Comparison of ENCODE assay signal across 11 mouse cellular contexts in the genomic region with DNA sequence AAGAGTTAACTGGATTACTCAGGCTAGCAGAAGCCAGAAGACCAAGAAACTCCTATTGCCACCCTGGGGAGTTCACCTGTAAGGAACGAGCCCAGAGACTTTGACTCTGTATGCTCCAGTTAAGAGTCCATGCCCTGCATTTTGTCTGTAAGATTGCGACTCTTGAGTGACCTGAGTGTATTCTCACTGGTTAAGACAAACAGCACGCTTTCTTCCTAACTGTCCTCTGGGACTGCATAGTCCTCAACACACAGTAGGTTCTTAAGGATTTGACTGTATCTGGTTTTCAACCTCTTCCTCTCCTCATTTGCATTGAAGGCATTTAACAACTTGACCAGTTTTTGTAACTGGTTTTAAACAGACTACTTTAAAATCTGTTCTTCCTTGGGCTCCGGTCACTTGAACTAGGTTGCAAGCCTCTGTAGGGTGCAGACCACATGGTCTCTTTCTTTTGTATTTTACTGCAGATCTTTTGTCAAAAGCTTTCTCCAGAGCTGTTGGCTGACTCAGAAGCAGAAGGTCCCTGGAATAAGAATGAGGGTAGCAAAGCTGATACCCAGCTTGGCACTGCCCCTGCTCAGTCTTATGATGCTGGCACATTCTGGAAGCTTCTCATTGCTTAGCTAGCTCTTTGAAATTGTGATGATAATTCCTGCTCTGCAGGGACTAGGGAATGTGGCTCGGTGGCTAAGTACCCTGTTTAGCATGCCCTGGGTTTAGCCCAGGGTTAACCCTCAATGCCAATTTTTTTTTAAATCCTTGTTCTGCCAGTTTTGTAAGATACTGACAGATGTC. TPM values are rescaled to one million over a fixed set of nuclear protein-coding genes. Genes with fewer than 3 reads are reported as not detected.
DNase-seq lines count a peak whose midpoint lies in the region; ATAC-seq and TF ChIP-seq lines count a peak whose summit lies in the region.
"Had no signal": no experiment of that assay in that cellular context is flagged by ENCODE, and none has a peak within 500 bp of the region (broad histone marks: within the 10 kb centered on the region; RNA-seq: fewer than 3 reads in every experiment).

No protein-coding gene starts in this region.

- no peak overlapping the region for H3K9ac ChIP-seq in midbrain, embryonic 11.5 days (ENCODE audit: low read length)
- H3K9ac ChIP-seq in heart, embryonic 11.5 days (ENCODE audit: low read depth, low read length), result no peak overlapping the region
- H3K9ac ChIP-seq: limb, embryonic 15.5 days; neural tube, embryonic 12.5 days had no signal

- 69% methylated on average over 5 of the region's 5 CpGs for WGBS in midbrain, embryonic 11.5 days
- WGBS in midbrain, embryonic 10.5 days, result 66% methylated on average over 5 of the region's 5 CpGs
- 51% methylated on average over 5 of the region's 5 CpGs for WGBS in olfactory bulb, adult 2 months
- 76% methylated on average over 5 of the region's 5 CpGs for WGBS in heart, embryonic 11.5 days (ENCODE audit: insufficient replicate concordance)

- no peak overlapping the region for H3K27ac ChIP-seq in midbrain, embryonic 11.5 days (ENCODE audit: low read depth, low read length)
- no peak overlapping the region for H3K27ac ChIP-seq in midbrain, embryonic 10.5 days (replicated peaks)
- H3K27ac ChIP-seq in olfactory bulb, adult 2 months (ENCODE audit: insufficient read depth, low read depth, low read length), result peak overlapping the region; percentile 79
- H3K27ac ChIP-seq in heart, embryonic 11.5 days (ENCODE audit: low read depth, low read length), result no peak overlapping the region
- H3K27ac ChIP-seq: limb, embryonic 15.5 days; neural tube, embryonic 12.5 days had no signal

- no peak for TF ChIP-seq POLR2A in olfactory bulb, adult 2 months (IDR thresholded peaks at IDR 0.05; ENCODE audit: insufficient read depth, low read depth, low read length)

- peak; percentile 3; the same call in 1 of the 2 replicates for ATAC-seq in midbrain, embryonic 11.5 days (ENCODE audit: low FRiP score)
- ATAC-seq in heart, embryonic 11.5 days (replicated peaks; ENCODE audit: insufficient number of reproducible peaks, low FRiP score, low TSS enrichment), result no peak

- H3K4me2 ChIP-seq in midbrain, embryonic 11.5 days, result no peak overlapping the region
- H3K4me2 ChIP-seq in heart, embryonic 11.5 days, result no peak overlapping the region
- H3K4me2 ChIP-seq: limb, embryonic 15.5 days; neural tube, embryonic 12.5 days had no signal

- no peaks in the 10 kb centered on the region for H3K27me3 ChIP-seq in midbrain, embryonic 11.5 days (ENCODE audit: control insufficient read depth, insufficient read depth, low read length)
- H3K27me3 ChIP-seq in midbrain, embryonic 10.5 days (ENCODE audit: low read depth, poor library complexity, severe bottlenecking), result no peaks in the 10 kb centered on the region
- H3K27me3 ChIP-seq in heart, embryonic 11.5 days (ENCODE audit: control insufficient read depth, insufficient read depth, low read length), result no peaks in the 10 kb centered on the region
- H3K27me3 ChIP-seq: limb, embryonic 15.5 days; neural tube, embryonic 12.5 days had no signal

- H3K36me3 ChIP-seq in midbrain, embryonic 11.5 days (ENCODE audit: control insufficient read depth, insufficient read depth, low read length), result no peaks in the 10 kb centered on the region
- H3K36me3 ChIP-seq in midbrain, embryonic 10.5 days, result peaks cover 17% of the 10 kb centered on the region
- H3K36me3 ChIP-seq in heart, embryonic 11.5 days (ENCODE audit: control insufficient read depth, insufficient read depth, low read length), result no peaks in the 10 kb centered on the region
- H3K36me3 ChIP-seq: limb, embryonic 15.5 days; neural tube, embryonic 12.5 days had no signal

- H3K4me3 ChIP-seq in midbrain, embryonic 11.5 days (ENCODE audit: low read depth, low read length), result no peak overlapping the region
- no peak overlapping the region for H3K4me3 ChIP-seq in midbrain, embryonic 10.5 days
- no peak overlapping the region for H3K4me3 ChIP-seq in olfactory bulb, adult 2 months (ENCODE audit: insufficient read depth, low read depth, low read length)
- H3K4me3 ChIP-seq in heart, embryonic 11.5 days (ENCODE audit: low read depth, low read length), result no peak overlapping the region
- H3K4me3 ChIP-seq: limb, embryonic 15.5 days; neural tube, embryonic 12.5 days had no signal

- no peak for DNase-seq in midbrain, embryonic 11.5 days (ENCODE audit: low spot score, missing footprints)
- no peak for DNase-seq in midbrain, embryonic 10.5 days (ENCODE audit: low spot score)
- peak; percentile 47 to 65 for DNase-seq in cerebellum, postnatal 10 days
- peak; percentile 74 for DNase-seq in layer of hippocampus, adult 9-11 months
- no peak for DNase-seq in lung, postnatal 36 days
- DNase-seq: kidney, adult 8-10 months; lung, postnatal 14 days had no signal

- H3K9me3 ChIP-seq in midbrain, embryonic 11.5 days (ENCODE audit: control insufficient read depth, low read length), result no peaks in the 10 kb centered on the region
- H3K9me3 ChIP-seq in midbrain, embryonic 10.5 days (replicated peaks), result no peaks in the 10 kb centered on the region
- no peaks in the 10 kb centered on the region for H3K9me3 ChIP-seq in heart, embryonic 11.5 days (replicated peaks; ENCODE audit: control insufficient read depth, low read length)
- H3K9me3 ChIP-seq: limb, embryonic 15.5 days; neural tube, embryonic 12.5 days had no signal

- TF ChIP-seq CTCF in olfactory bulb, adult 2 months (IDR thresholded peaks at IDR 0.05; ENCODE audit: insufficient read depth, low read depth, low read length), result no peak

- peaks cover 9% of the 10 kb centered on the region; the same call in 1 of the 2 replicates for H3K4me1 ChIP-seq in midbrain, embryonic 11.5 days (ENCODE audit: control insufficient read depth, insufficient read depth, low read length)
- peaks cover 19% of the 10 kb centered on the region for H3K4me1 ChIP-seq in midbrain, embryonic 10.5 days
- H3K4me1 ChIP-seq in olfactory bulb, adult 2 months (ENCODE audit: control insufficient read depth, insufficient read depth, low read length), result no peaks in the 10 kb centered on the region
- H3K4me1 ChIP-seq in heart, embryonic 11.5 days (ENCODE audit: control insufficient read depth, insufficient read depth, low read length), result no peaks in the 10 kb centered on the region
- H3K4me1 ChIP-seq: limb, embryonic 15.5 days had no signal

RNA-seq across cellular contexts. Expression of gene Fmn2, which starts 20.5 kb away (rescaled TPM):
- 8.2 and 9.0 TPM in 2 replicates for polyA plus RNA-seq in midbrain, embryonic 11.5 days (2014; fragmentation: Nextera tagmentation; extraction: Ambion mirVana)
- 5.6 and 7.3 TPM in 2 replicates for polyA plus RNA-seq in midbrain, embryonic 10.5 days (2016; fragmentation: Nextera tagmentation; extraction: Ambion mirVana)
- polyA plus RNA-seq in olfactory bulb, adult 2 months (2012; ENCODE audit: insufficient read depth, insufficient read length, low replicate concordance, missing spikeins), result 291 TPM in 1 of 2 replicates, not detected in the other
- 0.41 and 1.1 TPM in 2 replicates for polyA plus RNA-seq in heart, embryonic 11.5 days (2014; fragmentation: Nextera tagmentation; extraction: Ambion mirVana)

Comparison
In these comparisons a context has a peak if more than half of its experiments do, and no peak if none do; other contexts are left out.
1. DNase-seq: peak in cerebellum, postnatal 10 days (2 of 2) and layer of hippocampus, adult 9-11 months (single experiment); none in midbrain, embryonic 11.5 days (single experiment), midbrain, embryonic 10.5 days (single experiment) and lung, postnatal 36 days (single experiment).